Mouse (Mus musculus) CH12.LX (cell line): ENCODE results near the gene Ror1.

Source experiments
- CTCF ChIP-seq, 2 experiments: IDR thresholded peaks in 1 of 2; conservative IDR thresholded peaks in 1 of 2; 2 replicates each; pipeline ENCODE4 v1.5.1; 2011 to 2012; ENCODE audit warnings: low read depth in 2 of 2, low read length in 2 of 2, improper control_type of control experiment in 1 of 2, inconsistent platforms in 1 of 2, mild to moderate bottlenecking in 1 of 2, moderate library complexity in 1 of 2
- ELF1 ChIP-seq: IDR thresholded peaks from 2 replicates; pipeline ENCODE4 v1.6.1; 2014; ENCODE audit warnings: low read depth, mild to moderate bottlenecking, inconsistent platforms, low read length, improper control_type of control experiment
- GABPA ChIP-seq: IDR thresholded peaks from 2 replicates; pipeline ENCODE4 v1.6.1; 2012; ENCODE audit warnings: low read depth, low read length, improper control_type of control experiment, inconsistent platforms; ENCODE audit not compliant: insufficient replicate concordance
- POLR2A ChIP-seq: IDR thresholded peaks from 2 replicates; pipeline ENCODE4 v1.6.1; 2011; ENCODE audit warnings: low read depth, mild to moderate bottlenecking, improper control_type of control experiment, low read length
- TCF12 ChIP-seq: IDR thresholded peaks from 2 replicates; pipeline ENCODE4 v1.6.1; 2014; ENCODE audit warnings: low read depth, mild to moderate bottlenecking, inconsistent platforms, low read length, improper control_type of control experiment
- UBTF ChIP-seq: IDR thresholded peaks from 2 replicates; pipeline ENCODE4 v1.6.1; 2012; ENCODE audit warnings: low read depth, mild to moderate bottlenecking, inconsistent platforms, low read length, improper control_type of control experiment, moderate library complexity
- USF2 ChIP-seq: conservative IDR thresholded peaks from 2 replicates; pipeline ENCODE4 v1.6.1; 2011; ENCODE audit warnings: low read depth, low read length, improper control_type of control experiment
- ZKSCAN1 ChIP-seq: IDR thresholded peaks from 2 replicates; pipeline ENCODE4 v1.6.1; 2012; ENCODE audit warnings: low read depth, inconsistent platforms, low read length, improper control_type of control experiment, borderline replicate concordance

- no peak for TF ChIP-seq CTCF (conservative IDR thresholded peaks at IDR 0.05 in 1 of 2, IDR thresholded peaks at IDR 0.05 in 1 of 2; ENCODE audit: low read depth in 2 of 2, low read length in 2 of 2)
- no peak for TF ChIP-seq POLR2A
- TF ChIP-seq ELF1: no peak
- TF ChIP-seq ZKSCAN1: no peak
- no peak for TF ChIP-seq GABPA
- TF ChIP-seq USF2: no peak
- no peak for TF ChIP-seq TCF12
- no peak for TF ChIP-seq UBTF
These were observed 299.8 kb downstream of the Ror1 start for GRCm38 (mm10) chr4:100395407-100395806.
